Mouse (Mus musculus): ENCODE measurements around the gene Gpn3. TPM values are rescaled to one million over a fixed set of nuclear protein-coding genes. Genes with fewer than 3 reads are reported as not detected.

The Gpn3 gene
- polyA plus RNA-seq, 1 experiment from 2014 or later: 59.5 TPM

- Histone ChIP-seq H3K4me1 (ENCODE audit: control insufficient read depth in 2 of 2, insufficient read depth in 2 of 2, low read length in 2 of 2) (peaks cover 2 to 11% of the 10 kb centered on the region in 2 experiments; a peak in 3 of 4 replicates), H3K9ac (ENCODE audit: low read length) (no peak overlapping the region), H3K4me3 (ENCODE audit: control insufficient read depth in 1 of 2, insufficient read depth in 1 of 2, low read depth in 1 of 2, low read length in 2 of 2) (peak overlapping the region in 1 of 2 experiments; percentile 94; a peak in 2 of 4 replicates), H3K27me3 (ENCODE audit: control insufficient read depth, insufficient read depth, low read length) (no peaks in the 10 kb centered on the region), H3K27ac (replicated peaks in 1 of 2; ENCODE audit: control insufficient read depth in 1 of 2, insufficient read depth in 1 of 2, low read depth in 2 of 2, low read length in 2 of 2) (no peak overlapping the region), H3K9me3 (ENCODE audit: control insufficient read depth, low read length) (no peaks in the 10 kb centered on the region), H3K4me2 (ENCODE audit: low read length) (peak overlapping the region; percentile 37; the same call in 1 of the 2 replicates), H3K36me3 (ENCODE audit: control insufficient read depth, insufficient read depth, low read length) (0 out of 2 replicates have a peak, but pooled peaks cover 2% of the 10 kb centered on the region)
- 52% methylated on average over 15 of the region's 16 CpGs for WGBS
- ATAC-seq (ENCODE audit: insufficient number of reproducible peaks, insufficient read depth, low FRiP score, low read depth): no peak
Measured at GRCm38 (mm10) chr5:122391178-122391785, 19.6 kb downstream of the Gpn3 start.

- ATAC-seq (ENCODE audit: insufficient number of reproducible peaks, insufficient read depth, low FRiP score, low read depth): peak; percentile 84
Measured at GRCm38 (mm10) chr5:122391786-122392180, 20.1 kb downstream of the Gpn3 start, which contains the start of gene Arpc3. Arpc3 (plus strand) TSS chr5:122391878.

GRCm38 (mm10) chr5:122392227-122393004, 20.7 kb downstream of the Gpn3 start:
- Histone ChIP-seq H3K27ac (replicated peaks in 1 of 2; ENCODE audit: control insufficient read depth in 1 of 2, insufficient read depth in 1 of 2, low read depth in 2 of 2, low read length in 2 of 2) (peak overlapping the region; percentile 63 to 67), H3K4me1 (ENCODE audit: control insufficient read depth in 2 of 2, insufficient read depth in 2 of 2, low read length in 2 of 2) (peaks cover 2 to 11% of the 10 kb centered on the region in 2 experiments; a peak in 3 of 4 replicates), H3K9me3 (ENCODE audit: control insufficient read depth, low read length) (no peaks in the 10 kb centered on the region), H3K9ac (ENCODE audit: low read length) (peak overlapping the region; percentile 93), H3K4me2 (ENCODE audit: low read length) (peak overlapping the region; percentile 80), H3K27me3 (ENCODE audit: control insufficient read depth, insufficient read depth, low read length) (no peaks in the 10 kb centered on the region), H3K36me3 (ENCODE audit: control insufficient read depth, insufficient read depth, low read length) (peaks cover 11% of the 10 kb centered on the region), H3K4me3 (ENCODE audit: control insufficient read depth in 1 of 2, insufficient read depth in 1 of 2, low read depth in 1 of 2, low read length in 2 of 2) (peak overlapping the region; percentile 94 to 97)
- no peak for ATAC-seq (ENCODE audit: insufficient number of reproducible peaks, insufficient read depth, low FRiP score, low read depth)
- WGBS: 9% methylated on average over 19 of the region's 19 CpGs

More at GRCm38 (mm10) chr5:122391786-122392180, 20.1 kb downstream of the Gpn3 start, which contains the start of gene Arpc3:
- H3K36me3 ChIP-seq (ENCODE audit: control insufficient read depth, insufficient read depth, low read length): peaks cover 5% of the 10 kb centered on the region; the same call in 1 of the 2 replicates
- peak within 1 kb of the TSS; percentile 94 to 97 for H3K4me3 ChIP-seq (ENCODE audit: control insufficient read depth in 1 of 2, insufficient read depth in 1 of 2, low read depth in 1 of 2, low read length in 2 of 2)
- under 1% methylated on average over 39 of the region's 39 CpGs for WGBS
- no peaks in the 10 kb centered on the region for H3K9me3 ChIP-seq (ENCODE audit: control insufficient read depth, low read length)
- no peaks in the 10 kb centered on the region for H3K27me3 ChIP-seq (ENCODE audit: control insufficient read depth, insufficient read depth, low read length)
- peak within 1 kb of the TSS; percentile 80 for H3K4me2 ChIP-seq (ENCODE audit: low read length)
- peak within 1 kb of the TSS; percentile 93 for H3K9ac ChIP-seq (ENCODE audit: low read length)
- H3K4me1 ChIP-seq (ENCODE audit: control insufficient read depth in 2 of 2, insufficient read depth in 2 of 2, low read length in 2 of 2): peaks cover 2 to 11% of the 10 kb centered on the region in 2 experiments; a peak in 3 of 4 replicates
- peak within 1 kb of the TSS; percentile 63 to 67 for H3K27ac ChIP-seq (replicated peaks in 1 of 2; ENCODE audit: control insufficient read depth in 1 of 2, insufficient read depth in 1 of 2, low read depth in 2 of 2, low read length in 2 of 2)

GRCm38 (mm10) chr5:122393887-122394286, 22.2 kb downstream of the Gpn3 start:
- no peak overlapping the region for H3K27ac ChIP-seq (replicated peaks in 1 of 2; ENCODE audit: control insufficient read depth in 1 of 2, insufficient read depth in 1 of 2, low read depth in 2 of 2, low read length in 2 of 2)
- no peak overlapping the region for H3K4me3 ChIP-seq (ENCODE audit: control insufficient read depth in 1 of 2, insufficient read depth in 1 of 2, low read depth in 1 of 2, low read length in 2 of 2)
- no peaks in the 10 kb centered on the region for H3K27me3 ChIP-seq (ENCODE audit: control insufficient read depth, insufficient read depth, low read length)
- WGBS: 64% methylated on average over 2 of the region's 2 CpGs
- H3K4me1 ChIP-seq (ENCODE audit: control insufficient read depth in 2 of 2, insufficient read depth in 2 of 2, low read length in 2 of 2): peaks cover 2 to 18% of the 10 kb centered on the region in 2 experiments; a peak in 3 of 4 replicates
- ATAC-seq (ENCODE audit: insufficient number of reproducible peaks, insufficient read depth, low FRiP score, low read depth): no peak
- H3K9me3 ChIP-seq (ENCODE audit: control insufficient read depth, low read length): no peaks in the 10 kb centered on the region
- no peak overlapping the region for H3K9ac ChIP-seq (ENCODE audit: low read length)
- peaks cover 15% of the 10 kb centered on the region for H3K36me3 ChIP-seq (ENCODE audit: control insufficient read depth, insufficient read depth, low read length)
- H3K4me2 ChIP-seq (ENCODE audit: low read length): no peak overlapping the region

GRCm38 (mm10) chr5:122396791-122397190, 25.1 kb downstream of the Gpn3 start:
- WGBS: 67% methylated on average over 10 of the region's 10 CpGs
- Histone ChIP-seq H3K9me3 (ENCODE audit: control insufficient read depth, low read length) (no peaks in the 10 kb centered on the region), H3K4me1 (ENCODE audit: control insufficient read depth in 2 of 2, insufficient read depth in 2 of 2, low read length in 2 of 2) (peaks cover 9 to 25% of the 10 kb centered on the region in 2 experiments; a peak in 3 of 4 replicates), H3K9ac (ENCODE audit: low read length) (no peak overlapping the region), H3K4me3 (ENCODE audit: control insufficient read depth in 1 of 2, insufficient read depth in 1 of 2, low read depth in 1 of 2, low read length in 2 of 2) (no peak overlapping the region), H3K27me3 (ENCODE audit: control insufficient read depth, insufficient read depth, low read length) (no peaks in the 10 kb centered on the region), H3K27ac (replicated peaks in 1 of 2; ENCODE audit: control insufficient read depth in 1 of 2, insufficient read depth in 1 of 2, low read depth in 2 of 2, low read length in 2 of 2) (peak overlapping the region; percentile 67 to 70), H3K4me2 (ENCODE audit: low read length) (no peak overlapping the region), H3K36me3 (ENCODE audit: control insufficient read depth, insufficient read depth, low read length) (peaks cover 32% of the 10 kb centered on the region)
- peak; percentile 41; the same call in 1 of the 2 replicates for ATAC-seq (ENCODE audit: insufficient number of reproducible peaks, insufficient read depth, low FRiP score, low read depth)

- WGBS: 90% methylated on average over 8 of the region's 8 CpGs
Measured at GRCm38 (mm10) chr5:122397495-122397894, 25.8 kb downstream of the Gpn3 start.

GRCm38 (mm10) chr5:122399871-122400270, 28.2 kb downstream of the Gpn3 start:
- Histone ChIP-seq H3K4me1 (ENCODE audit: control insufficient read depth in 2 of 2, insufficient read depth in 2 of 2, low read length in 2 of 2) (peaks cover 6 to 20% of the 10 kb centered on the region in 2 experiments; a peak in 3 of 4 replicates), H3K9me3 (ENCODE audit: control insufficient read depth, low read length) (no peaks in the 10 kb centered on the region), H3K27ac (replicated peaks in 1 of 2; ENCODE audit: control insufficient read depth in 1 of 2, insufficient read depth in 1 of 2, low read depth in 2 of 2, low read length in 2 of 2) (peak overlapping the region; percentile 8 to 10; a peak in 1 of 4 replicates), H3K4me2 (ENCODE audit: low read length) (no peak overlapping the region), H3K27me3 (ENCODE audit: control insufficient read depth, insufficient read depth, low read length) (no peaks in the 10 kb centered on the region), H3K9ac (ENCODE audit: low read length) (no peak overlapping the region), H3K36me3 (ENCODE audit: control insufficient read depth, insufficient read depth, low read length) (peaks cover 61% of the 10 kb centered on the region), H3K4me3 (ENCODE audit: control insufficient read depth in 1 of 2, insufficient read depth in 1 of 2, low read depth in 1 of 2, low read length in 2 of 2) (no peak overlapping the region)
- 86% methylated on average over 8 of the region's 8 CpGs for WGBS
- ATAC-seq (ENCODE audit: insufficient number of reproducible peaks, insufficient read depth, low FRiP score, low read depth): no peak

More at GRCm38 (mm10) chr5:122397495-122397894, 25.8 kb downstream of the Gpn3 start:
- Histone ChIP-seq H3K27ac (replicated peaks in 1 of 2; ENCODE audit: control insufficient read depth in 1 of 2, insufficient read depth in 1 of 2, low read depth in 2 of 2, low read length in 2 of 2) (peak overlapping the region; percentile 15 to 29; a peak in 2 of 4 replicates), H3K9ac (ENCODE audit: low read length) (no peak overlapping the region), H3K4me1 (ENCODE audit: control insufficient read depth in 2 of 2, insufficient read depth in 2 of 2, low read length in 2 of 2) (peaks cover 9 to 26% of the 10 kb centered on the region in 2 experiments; a peak in 3 of 4 replicates), H3K27me3 (ENCODE audit: control insufficient read depth, insufficient read depth, low read length) (no peaks in the 10 kb centered on the region), H3K4me3 (ENCODE audit: control insufficient read depth in 1 of 2, insufficient read depth in 1 of 2, low read depth in 1 of 2, low read length in 2 of 2) (no peak overlapping the region), H3K36me3 (ENCODE audit: control insufficient read depth, insufficient read depth, low read length) (peaks cover 39% of the 10 kb centered on the region), H3K9me3 (ENCODE audit: control insufficient read depth, low read length) (no peaks in the 10 kb centered on the region), H3K4me2 (ENCODE audit: low read length) (no peak overlapping the region)
- no peak for ATAC-seq (ENCODE audit: insufficient number of reproducible peaks, insufficient read depth, low FRiP score, low read depth)

Measured in heart, embryonic 14.5 days (tissue).